Mouse (Mus musculus): ENCODE results near the gene Bcl2l12.

Bcl2l12 gene

DNA sequence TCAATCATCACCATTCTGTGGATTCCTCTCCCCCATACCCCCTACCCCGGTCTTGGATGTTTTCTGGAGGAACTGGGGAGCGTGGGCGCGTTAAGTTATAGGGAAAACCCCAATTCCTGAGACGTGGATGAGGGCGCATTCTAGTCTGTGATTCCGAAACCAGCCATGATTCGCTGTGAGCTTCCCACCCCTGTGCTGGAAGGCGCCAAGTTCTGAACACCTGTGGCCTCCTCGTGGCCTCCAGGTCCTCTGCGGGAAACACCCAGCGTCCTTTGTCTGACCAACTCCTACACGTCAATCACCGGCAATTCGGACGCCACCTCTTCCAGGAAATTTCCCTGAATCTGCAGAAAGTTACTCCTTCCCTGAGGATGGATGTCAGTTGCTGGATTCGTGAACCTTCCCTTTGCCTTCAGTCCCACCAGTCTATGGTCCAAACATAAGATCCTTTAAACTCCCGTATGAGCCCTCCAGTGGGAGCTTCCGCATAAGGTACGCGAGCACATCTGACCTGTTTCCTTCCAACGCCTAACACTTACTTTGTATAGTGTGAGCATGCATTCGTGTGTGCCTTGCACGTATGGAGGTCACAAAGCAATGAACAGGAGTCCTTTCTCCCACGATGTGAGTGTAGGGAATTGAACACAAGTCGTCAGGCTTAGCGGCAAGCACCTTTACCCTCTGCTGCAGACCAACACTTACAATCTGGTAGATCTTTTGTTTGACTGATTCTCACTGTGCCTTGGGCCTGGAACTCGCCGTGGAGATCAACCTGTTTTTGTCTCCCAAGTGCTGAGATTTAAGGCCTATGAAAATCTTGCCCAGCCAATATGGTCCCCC lies 11.4 kb downstream of the Bcl2l12 start:
- no peak for DNase-seq (ENCODE audit: low read depth)

DNA sequence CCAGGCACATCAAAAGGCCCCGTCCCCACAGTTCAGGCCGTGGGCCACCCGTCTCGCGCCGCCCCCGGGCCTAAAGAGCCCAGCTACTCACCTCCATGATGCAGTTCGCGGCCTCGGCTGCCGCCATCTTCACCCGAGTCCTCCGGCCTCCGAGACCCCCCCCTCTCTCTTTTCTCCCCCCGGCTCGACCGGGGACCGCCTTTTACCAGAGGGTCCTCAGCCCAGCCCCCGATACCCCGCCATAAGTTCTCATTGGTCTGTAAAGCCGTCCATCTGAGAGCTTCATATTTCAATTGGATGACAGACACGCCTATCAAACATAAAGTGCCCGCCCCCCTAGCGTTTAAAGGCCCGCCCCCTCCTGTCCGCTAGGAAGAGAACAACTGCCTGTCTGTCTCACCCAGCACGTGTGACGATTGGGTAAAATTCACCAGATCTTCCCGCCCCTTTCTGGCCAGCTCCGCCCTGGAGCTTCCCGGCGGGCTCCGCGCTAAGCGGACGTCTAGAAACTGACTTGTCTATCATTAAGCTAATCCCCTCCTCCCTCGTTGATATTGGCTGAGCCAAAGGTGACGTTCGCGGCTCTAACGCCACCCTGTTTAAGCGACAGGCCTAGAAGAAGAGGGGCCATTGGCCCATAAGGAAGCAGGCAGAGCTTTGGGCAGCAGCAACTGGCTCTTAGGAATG lies 12.2 kb downstream of the Bcl2l12 start, which contains the start of gene Prmt1:
Prmt1 (minus strand) TSS at position 377 of the 687 bp plus-strand sequence.
- DNase-seq (ENCODE audit: low read depth), result peak; percentile 100

DNA sequence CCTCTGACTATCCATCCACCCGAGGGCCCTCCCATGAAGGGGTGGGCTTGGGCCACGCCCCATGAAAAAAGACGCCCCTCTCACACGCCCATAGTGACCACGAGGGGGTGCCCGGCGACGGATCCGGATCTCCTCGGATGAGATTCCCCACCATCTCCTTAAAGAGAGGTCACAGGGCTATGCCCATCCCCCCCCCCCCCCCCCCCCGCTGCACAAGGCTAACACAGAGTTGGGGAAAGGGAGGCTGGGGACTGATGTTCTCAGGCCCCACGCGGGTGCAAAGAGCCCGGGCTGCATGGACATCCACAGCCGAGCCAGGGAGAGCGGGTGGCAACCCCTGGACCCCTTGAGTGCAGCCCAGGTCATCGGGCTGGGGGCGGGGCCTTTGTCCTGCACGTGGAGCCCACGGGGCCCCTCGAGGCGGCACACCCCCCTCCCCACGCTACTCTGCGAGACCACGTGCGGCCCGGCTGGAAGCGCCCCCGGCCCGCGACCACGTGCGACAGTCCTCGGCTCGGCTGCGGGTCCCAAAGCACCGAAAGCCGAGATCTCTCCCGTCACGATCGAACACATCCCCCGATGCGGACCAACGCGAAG lies 12.8 kb downstream of the Bcl2l12 start:
- DNase-seq (ENCODE audit: low read depth), result peak; percentile 62

DNA sequence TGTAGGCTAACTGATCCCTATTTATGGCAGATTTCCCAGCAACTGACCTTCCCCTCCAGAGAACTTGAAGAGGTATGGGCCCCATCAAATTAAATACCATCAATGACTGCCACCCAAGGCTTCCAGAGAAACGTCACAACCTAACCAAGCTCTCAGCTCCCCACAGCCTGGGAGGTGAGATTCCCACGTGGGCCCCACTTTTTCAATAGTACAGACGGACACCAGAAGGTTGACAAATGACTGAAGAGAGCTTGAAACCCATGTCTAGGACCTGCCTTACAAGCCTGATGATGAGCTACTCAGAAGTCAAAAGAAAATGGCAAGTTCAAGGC lies 13.7 kb downstream of the Bcl2l12 start:
- DNase-seq (ENCODE audit: low read depth), result no peak

DNA sequence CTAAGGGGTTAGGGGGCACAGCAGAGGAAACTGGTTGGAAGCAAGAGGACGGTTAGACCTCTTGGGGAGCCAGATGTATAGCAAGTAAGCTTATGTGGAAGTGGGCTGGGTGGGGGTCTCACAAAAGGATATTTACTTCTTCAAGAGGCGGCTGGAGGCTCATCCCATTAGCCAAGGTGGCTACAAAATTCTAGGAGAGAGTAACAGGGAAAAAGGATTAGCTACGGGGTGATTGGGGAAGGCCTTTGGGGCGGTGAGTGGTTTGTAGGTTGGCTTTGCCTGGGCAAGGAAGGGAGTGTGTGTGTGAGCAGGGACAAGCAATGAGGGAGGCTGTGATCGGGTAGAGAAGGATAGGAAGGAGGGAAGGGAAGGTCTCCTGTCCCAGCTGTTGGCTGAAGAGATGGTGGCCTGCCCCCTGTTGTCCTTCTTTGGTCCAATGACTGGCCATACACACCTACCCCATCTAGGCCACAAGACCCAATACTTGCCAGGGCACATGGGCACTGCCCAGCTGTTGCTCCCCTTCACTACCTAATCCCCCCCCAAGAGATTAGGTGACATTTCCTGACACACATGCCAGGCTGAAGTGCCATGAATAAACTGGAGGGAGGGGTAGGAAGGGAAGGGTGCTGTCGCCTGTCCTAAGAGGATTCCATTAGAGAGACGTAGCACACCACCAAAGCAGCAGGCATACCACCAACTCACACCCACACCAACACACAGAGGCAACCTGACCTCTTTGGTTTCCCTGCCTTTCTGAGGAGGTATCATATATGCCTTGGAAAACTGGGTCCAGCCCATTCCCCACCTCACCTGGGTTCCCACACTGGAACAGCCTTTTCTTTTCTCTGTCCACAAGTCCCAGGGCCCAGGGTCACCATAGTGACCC lies 14.3 kb downstream of the Bcl2l12 start:
- DNase-seq (ENCODE audit: low read depth), result no peak

DNA sequence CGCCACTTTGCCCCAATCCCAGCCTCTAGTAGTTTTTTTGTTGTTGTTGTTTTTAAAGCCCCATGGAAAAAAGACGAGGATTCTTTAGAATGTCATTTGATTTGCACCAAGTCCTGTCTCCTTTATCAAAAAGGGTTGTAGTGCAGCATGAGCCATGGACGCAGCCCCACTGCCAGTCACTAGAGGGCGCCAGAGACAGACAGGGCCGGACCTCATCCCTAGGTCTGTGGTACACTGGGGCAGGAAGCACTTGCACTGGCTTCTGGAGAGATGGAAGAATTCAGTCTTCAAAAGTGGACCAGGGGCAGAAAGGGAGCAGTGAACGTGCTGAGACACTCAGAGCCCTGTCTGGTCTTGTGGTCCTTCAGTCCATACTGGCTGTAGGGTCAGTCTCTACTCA lies 15.4 kb downstream of the Bcl2l12 start:
- DNase-seq (ENCODE audit: low read depth), result peak; percentile 91

DNA sequence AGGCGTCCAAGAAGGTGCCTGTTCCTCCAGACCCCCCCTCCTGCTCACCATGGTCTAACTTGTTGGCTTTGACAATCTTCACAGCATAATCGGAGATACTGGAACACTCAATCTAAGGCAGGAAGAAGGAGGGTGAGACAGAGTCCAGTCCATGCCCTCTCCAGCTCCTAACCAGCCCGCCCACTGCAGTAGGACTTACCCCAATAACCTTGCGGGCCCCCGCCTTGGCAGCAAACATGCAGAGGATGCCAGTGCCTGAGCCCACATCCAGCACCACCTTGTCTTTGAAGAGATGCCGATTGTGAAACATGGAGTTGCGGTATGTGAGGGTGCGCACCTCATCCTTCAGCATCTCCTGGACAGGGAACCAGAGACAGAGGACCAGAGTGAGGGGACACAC lies 17.0 kb downstream of the Bcl2l12 start:
- DNase-seq (ENCODE audit: low read depth), result no peak

DNA sequence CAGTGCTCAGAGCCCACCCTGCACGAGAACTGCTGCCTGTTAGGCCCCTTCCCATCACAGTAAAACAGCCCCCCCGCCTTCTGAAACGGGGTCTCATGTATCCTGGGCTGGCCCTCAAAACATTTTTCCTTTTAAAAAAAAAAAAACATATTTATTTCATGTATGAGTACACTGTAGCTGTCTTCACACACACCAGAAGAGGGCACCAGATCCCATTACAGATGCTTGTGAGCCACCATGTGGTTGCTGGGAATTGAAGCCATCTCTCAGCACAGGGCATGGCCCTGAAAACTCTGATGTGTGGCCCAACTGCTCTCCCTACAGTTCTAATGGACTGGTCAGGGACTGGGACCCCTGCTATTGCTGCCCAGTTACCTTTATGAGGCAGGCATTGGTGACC lies 20.2 kb downstream of the Bcl2l12 start:
- DNase-seq (ENCODE audit: low read depth), result no peak

DNA sequence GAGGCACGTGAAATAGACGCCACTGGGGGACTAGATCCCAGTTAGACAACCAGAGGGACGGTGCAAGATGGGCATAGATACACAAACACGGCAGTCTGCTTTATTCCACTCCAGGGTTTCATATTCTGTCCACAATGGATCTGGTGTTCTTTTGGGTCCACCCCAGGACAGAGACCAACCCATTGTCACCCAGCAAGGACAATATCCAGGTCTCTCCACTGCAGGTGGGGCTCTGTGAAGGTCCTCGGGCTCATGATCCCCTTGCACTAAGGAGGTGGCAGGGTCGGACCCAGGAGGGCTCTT lies 23.4 kb downstream of the Bcl2l12 start:
- no peak for DNase-seq (ENCODE audit: low read depth)

DNA sequence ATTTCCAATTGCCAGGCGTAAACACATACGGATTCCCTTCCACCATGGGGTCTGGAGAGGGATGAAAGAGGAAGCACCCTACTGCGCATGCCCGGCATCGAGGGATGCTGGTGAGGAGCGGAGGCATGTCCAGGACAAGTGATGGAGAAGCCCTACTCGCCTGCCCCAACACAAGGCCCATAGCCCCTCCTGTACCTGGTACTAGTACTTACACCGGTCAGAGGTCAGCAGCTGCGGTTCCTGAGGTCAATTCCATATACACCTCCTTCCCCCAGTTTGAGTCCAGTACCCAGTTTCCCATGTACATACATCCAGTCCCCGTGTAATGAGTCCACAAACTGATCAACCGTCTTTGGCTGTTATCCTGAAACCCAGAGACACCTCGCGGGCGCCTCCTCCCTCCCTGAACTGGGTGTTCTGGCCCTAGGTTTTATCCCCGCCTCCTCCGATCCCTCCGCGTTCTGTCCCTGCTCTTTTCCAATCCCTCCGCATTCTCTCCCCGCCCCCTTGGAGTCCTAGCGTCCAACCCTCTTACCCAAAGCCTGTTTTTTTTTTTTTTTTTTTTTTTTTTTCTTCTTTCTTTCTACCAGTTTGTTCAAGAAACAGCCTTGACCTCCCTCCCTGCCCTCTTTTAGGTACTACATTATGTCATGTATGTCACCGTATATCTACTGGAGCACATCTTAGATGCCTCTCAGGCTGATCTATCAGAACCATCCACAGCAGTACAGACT lies 24.0 kb downstream of the Bcl2l12 start, which contains the start of gene Cpt1c:
Cpt1c (minus strand) TSS at position 469 of the 734 bp plus-strand sequence.
- DNase-seq (ENCODE audit: low read depth), result no peak

DNA sequence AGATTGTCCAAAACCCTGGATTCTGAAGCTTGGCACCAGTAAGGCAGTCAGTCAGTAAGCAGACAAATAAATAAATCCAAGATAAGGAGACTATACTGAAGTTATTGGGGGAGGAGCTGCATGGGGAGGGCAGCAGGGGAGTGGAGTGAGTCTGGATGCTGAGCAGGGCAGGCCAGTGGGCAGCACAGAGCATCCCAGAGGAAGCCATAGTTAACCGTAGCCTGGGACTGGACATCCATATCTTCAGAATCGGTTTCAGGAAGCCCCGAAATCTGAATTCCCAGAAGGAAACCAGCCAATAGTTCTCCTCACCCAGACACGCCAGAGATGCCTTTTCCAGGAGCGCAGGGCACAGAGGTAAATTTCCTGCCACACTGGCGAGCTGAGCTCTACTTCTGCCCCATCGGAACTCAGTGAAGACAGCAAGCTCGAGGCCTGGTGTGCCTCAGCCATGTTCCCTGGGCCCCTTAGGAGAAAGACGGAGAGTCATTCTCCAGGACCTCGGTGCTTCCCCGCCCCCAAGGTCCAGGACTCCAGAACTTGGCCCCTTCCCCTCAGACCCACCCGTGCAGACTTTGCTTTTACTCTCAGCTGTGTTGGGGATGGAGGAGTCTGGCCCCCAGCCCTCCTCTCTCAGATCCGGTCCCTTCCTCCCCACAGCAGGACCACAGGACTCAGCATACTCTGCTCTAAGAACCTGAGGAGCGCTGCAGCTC lies 24.9 kb downstream of the Bcl2l12 start:
- DNase-seq (ENCODE audit: low read depth), result no peak

DNA sequence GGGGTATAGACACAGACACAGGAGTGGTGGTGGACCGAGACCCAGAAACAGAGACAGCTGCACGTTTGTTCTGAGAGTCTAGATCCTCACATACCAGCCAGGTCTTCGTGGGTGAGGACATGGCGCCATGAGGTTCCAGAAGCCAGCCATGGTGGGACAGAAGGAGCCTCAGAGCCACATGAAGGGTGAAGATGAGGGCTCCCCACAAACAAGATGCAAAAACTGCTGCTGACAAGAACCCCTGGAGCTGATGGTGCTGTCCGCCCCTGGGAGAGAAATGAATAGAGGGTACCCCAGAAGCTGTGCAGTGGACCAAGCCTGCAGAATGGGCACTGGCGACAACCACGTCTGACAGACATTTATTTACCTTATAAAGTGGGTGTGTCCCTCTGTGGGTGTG lies 27.4 kb downstream of the Bcl2l12 start:
- DNase-seq (ENCODE audit: low read depth), result no peak

DNA sequence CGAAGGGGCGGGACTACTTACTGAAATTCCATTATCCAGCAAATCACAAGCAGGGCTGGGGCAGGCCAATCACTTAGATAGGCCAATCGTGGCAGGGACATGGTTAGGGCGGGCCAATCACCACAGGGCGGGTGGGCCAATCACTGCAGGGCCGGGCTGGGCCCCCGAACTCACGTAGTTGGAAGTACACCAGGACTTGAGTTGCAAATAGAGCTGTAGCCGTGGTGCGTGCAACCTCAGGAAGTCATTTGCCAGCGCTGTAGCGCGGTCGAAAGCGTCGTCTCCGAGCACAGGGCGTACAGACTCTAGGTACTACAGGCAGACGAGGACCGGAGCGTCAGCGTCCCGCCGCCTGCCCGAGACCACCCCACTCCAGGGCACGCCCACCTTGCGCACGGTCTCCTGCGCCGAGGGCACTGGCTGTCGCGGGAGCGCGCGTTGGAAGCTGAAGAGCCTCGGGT lies 28.3 kb downstream of the Bcl2l12 start:
- peak; percentile 82 for DNase-seq (ENCODE audit: low read depth)

DNA sequence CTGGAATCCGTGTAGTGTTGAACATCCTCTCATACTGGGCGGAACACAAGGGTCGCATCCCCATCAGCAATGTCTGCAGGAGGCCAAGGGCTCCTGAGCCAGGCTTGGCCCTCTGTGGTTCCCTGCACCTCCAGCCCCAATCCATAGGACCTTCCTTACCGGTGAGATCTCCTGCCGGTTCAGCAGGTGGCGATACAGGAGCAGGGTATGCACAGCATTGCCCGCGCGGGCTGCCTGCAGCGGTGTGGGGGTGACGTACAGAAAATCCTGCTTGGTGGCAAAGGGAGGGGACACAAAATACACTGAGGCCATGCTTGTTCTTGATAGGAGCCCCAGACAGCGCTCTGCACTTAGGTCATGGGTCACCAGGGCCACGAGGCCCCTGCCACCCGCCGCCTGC lies 31.9 kb downstream of the Bcl2l12 start:
- DNase-seq (ENCODE audit: low read depth), result no peak

DNA sequence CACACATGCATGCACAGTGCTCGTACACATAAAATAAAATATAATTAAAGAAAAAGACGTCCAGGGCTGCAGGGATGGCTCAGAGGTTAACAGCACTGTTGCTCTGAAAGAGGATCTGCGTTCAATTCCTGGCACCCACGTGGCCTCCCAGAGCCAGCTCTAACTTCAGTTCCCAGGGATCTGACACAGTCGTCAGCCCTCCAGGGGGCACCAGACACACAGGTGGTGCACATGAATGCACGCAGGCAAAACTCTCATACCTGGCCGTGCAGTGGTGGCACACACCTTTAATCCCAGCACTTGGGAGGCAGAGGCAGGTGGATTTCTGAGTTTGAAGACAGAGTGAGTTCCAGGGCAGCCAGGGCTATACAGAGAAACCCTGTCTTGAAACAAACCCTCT lies 32.5 kb downstream of the Bcl2l12 start:
- DNase-seq (ENCODE audit: low read depth), result no peak

DNA sequence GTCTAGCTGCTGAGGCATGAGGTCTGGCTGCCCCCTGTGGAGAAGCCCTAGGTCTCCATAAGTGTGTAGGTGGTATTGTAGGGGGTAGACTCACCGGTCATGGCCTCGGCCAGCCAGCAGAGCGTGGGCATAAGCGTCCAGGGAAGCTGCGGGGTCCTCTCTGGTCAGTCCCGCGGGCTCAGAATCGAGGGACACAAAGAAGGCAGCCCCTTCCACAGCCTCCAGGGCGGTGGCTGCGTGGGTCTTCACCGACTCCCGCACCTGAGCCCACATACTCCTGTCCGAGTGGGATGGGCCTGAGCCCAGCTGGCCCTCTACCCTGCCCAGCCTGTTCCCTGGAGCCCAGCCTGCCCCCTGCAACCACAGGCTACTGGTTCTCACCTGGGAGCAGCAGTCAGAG lies 33.5 kb downstream of the Bcl2l12 start:
- no peak for DNase-seq (ENCODE audit: low read depth)

DNA sequence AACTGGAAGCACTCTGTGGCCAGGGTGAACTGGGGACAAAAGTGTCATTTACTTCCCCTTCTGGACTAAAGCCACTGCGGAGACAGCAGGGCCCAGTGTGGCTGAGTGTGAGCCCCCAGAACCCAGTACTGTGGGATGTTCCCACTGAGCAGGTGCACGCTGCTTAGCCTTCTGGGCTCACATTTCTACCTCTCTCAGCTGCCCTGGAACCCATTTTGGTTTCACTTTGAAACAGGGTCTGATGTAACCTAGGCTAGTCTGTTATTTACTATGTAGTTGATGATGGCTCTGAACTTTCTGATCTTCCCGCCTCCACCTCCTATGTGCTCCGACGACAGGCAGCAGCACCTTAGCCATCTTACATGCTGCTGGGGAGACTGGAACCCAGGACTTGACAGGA lies 35.7 kb downstream of the Bcl2l12 start:
- DNase-seq (ENCODE audit: low read depth), result no peak

DNA sequence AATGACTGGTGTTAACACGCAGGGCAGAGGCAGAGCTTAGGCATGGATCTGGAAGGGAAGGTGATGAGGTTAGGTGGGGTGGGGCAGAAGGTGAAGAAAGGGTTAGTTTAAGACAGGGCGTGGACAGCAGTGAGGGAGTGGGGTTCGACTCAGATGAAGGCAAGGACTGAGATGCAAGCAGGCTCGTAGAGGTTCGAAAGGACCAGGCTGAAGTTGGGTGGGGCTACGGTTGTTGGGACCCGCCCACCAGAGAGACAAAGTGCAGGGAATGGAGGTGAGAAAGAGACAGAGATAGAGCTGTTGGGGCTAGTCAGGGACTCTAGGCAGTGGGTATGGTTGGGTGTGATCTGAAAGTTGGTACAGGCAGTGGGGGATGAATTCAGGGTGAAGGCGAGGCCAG lies 36.2 kb downstream of the Bcl2l12 start:
- no peak for DNase-seq (ENCODE audit: low read depth)

DNA sequence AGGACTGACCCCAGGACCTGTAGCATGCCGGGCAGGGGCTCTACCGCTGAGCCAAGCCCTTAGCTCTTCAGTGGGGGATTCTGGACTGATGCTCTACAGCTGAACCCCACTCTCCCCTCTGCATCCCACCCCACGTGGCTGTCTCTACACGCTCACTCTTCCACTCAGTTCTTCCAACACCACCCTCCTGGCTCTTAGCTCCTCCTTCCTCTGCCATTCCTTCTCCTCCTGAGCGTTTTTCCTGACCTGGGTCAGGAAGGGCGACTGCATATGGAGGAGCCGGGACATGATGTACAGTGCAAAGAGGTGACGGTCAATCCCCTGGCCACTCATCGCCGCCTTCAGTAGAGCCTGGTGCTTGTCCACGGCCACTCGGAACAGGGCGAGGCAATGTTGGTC lies 38.0 kb downstream of the Bcl2l12 start:
- no peak for DNase-seq (ENCODE audit: low read depth)

DNA sequence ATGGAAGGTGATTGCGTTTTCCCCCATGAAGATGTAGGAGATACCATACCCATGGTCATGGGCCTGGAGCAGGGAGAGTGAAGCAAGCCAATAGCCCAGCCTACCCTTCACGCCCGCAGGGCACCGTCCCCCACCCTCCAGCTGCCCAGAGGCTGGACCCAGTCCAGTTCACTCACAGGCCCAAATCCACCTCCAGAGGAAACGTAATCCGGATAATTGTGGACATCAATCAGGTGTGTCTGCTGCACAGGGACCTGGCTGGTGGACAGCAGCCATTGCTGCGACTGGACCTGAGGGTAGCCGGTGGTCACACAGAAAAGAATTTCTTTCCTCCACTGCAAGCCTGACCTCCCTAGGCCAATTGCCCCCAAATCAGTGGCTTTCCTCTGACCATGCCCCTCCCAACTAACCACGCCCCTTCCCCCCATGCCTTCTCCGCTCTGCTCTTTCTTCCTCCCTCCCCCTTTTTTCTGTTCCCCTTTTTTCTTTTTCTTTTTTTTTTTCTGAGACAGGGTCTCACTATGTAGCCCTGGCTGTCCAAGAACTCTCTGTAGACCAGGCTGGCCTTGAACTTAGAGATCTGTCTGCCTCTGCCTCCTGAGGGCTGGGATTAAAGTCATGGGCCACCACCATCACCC lies 38.5 kb downstream of the Bcl2l12 start:
- DNase-seq (ENCODE audit: low read depth), result no peak

All from naive thymus-derived CD4-positive, alpha-beta T cell, adult 2 months (primary cell).